Mouse (Mus musculus) myocyte (in vitro differentiated cells): ENCODE data around the gene Marcksl1.

Experiments
- CEBPB ChIP-seq: IDR thresholded peaks from 2 replicates; pipeline ENCODE4 v1.6.1; 2011; ENCODE audit warnings: mild to moderate bottlenecking, moderate library complexity; ENCODE audit not compliant: poor library complexity, insufficient read depth, severe bottlenecking
- MYOG ChIP-seq, 3 experiments: IDR thresholded peaks; one replicate each; pipeline ENCODE4 v1.6.1; 2011; ENCODE audit warnings: control low read depth in 2 of 3, low read depth in 2 of 3, mild to moderate bottlenecking in 2 of 3; ENCODE audit not compliant: insufficient read length in 2 of 3, control insufficient read depth in 1 of 3, insufficient read depth in 1 of 3
- REST ChIP-seq: IDR thresholded peaks from one replicate; pipeline ENCODE4 v1.6.1; 2011; ENCODE audit warnings: mild to moderate bottlenecking, control low read depth, moderate library complexity; ENCODE audit not compliant: insufficient read depth, insufficient read length
- SRF ChIP-seq: IDR thresholded peaks from one replicate; pipeline ENCODE4 v1.6.1; 2011; ENCODE audit warnings: low read depth; ENCODE audit not compliant: control insufficient read depth, insufficient read length
- USF1 ChIP-seq: IDR thresholded peaks from one replicate; pipeline ENCODE4 v1.6.1; 2011; ENCODE audit warnings: low read depth, mild to moderate bottlenecking, control low read depth, moderate library complexity

GRCm38 (mm10) chr4:129509650-129510049 lies 3.7 kb upstream of the Marcksl1 start:
- TF ChIP-seq CEBPB (no peak), SRF (no peak), USF1 (no peak), MYOG (IDR thresholded peaks at IDR 0.05; ENCODE audit: control insufficient read depth in 1 of 3, insufficient read depth in 1 of 3, insufficient read length in 2 of 3, low read depth in 2 of 3) (no peak), REST (no peak)
